Mouse (Mus musculus) kidney, embryonic 14.5 days (tissue): ENCODE measurements at regions not wholly inside any gene's neighbourhood (a gene's known extent, or its start where the extent isn't known, plus 50 kb on each side); places are given as distances from the start of the nearest gene placed in this dataset.

Source experiments
- ATAC-seq: fragments of 200-750 bp; cut with Nextera tagmentation; 2 replicates; pipeline ENCODE4 v1.8.0; 2017; ENCODE audit warnings: moderate number of reproducible peaks, mild to moderate bottlenecking, moderate TSS enrichment, moderate library complexity; ENCODE audit not compliant: low FRiP score, low TSS enrichment
- H3K27ac ChIP-seq: fragments of 300-500 bp; sonication (generic); 2 replicates; pipeline ENCODE4 v1.5.1; 2014; ENCODE audit warnings: low read depth, mild to moderate bottlenecking, low read length, moderate library complexity, mixed read lengths
- H3K27me3 ChIP-seq: fragments of 300-500 bp; sonication (generic); 2 replicates; pipeline ENCODE4 v1.6.1; 2014; ENCODE audit warnings: mild to moderate bottlenecking, low read length; ENCODE audit not compliant: control insufficient read depth, insufficient read depth
- H3K36me3 ChIP-seq: fragments of 300-500 bp; sonication (generic); 2 replicates; pipeline ENCODE4 v1.6.1; 2014; ENCODE audit warnings: low read length, mixed read lengths; ENCODE audit not compliant: control insufficient read depth, insufficient read depth
- H3K4me1 ChIP-seq: fragments of 300-500 bp; sonication (generic); 2 replicates; pipeline ENCODE4 v1.6.1; 2014; ENCODE audit warnings: low read length, mixed read lengths; ENCODE audit not compliant: control insufficient read depth, insufficient read depth
- H3K4me2 ChIP-seq: fragments of 300-500 bp; sonication (generic); replicated peaks from 2 replicates; pipeline ENCODE4 v1.6.1; 2014; ENCODE audit warnings: low read depth, mild to moderate bottlenecking, low read length
- H3K4me3 ChIP-seq: fragments of 300-500 bp; sonication (generic); 2 replicates; pipeline ENCODE4 v1.5.1; 2014; ENCODE audit warnings: mild to moderate bottlenecking, low read length
- H3K9ac ChIP-seq: fragments of 300-500 bp; sonication (generic); 2 replicates; pipeline ENCODE4 v1.6.1; 2014; ENCODE audit warnings: low read depth, mild to moderate bottlenecking, low read length, moderate library complexity
- H3K9me3 ChIP-seq: fragments of 300-500 bp; sonication (generic); 2 replicates; pipeline ENCODE4 v1.6.1; 2016; ENCODE audit warnings: low read length; ENCODE audit not compliant: control insufficient read depth
- WGBS: fragments of 180-500 bp; shearing (Covaris S2); extraction: QIAGEN DNeasy Blood & Tissue Kit; methylation state at CpG from one replicate; pipeline ENCODE4 v1.1.7; 2014; 5-methylcytosine and 5-hydroxymethylcytosine counted together

- no peak overlapping the region for H3K4me3 ChIP-seq
Observed at GRCm38 (mm10) chr12:5996672-5997071, 621.2 kb upstream of the Klhl29 start.

GRCm38 (mm10) chr12:5983937-5984610, 608.6 kb upstream of the Klhl29 start:
- Histone ChIP-seq H3K36me3 (no peaks in the 10 kb centered on the region), H3K4me3 (no peak overlapping the region), H3K9ac (no peak overlapping the region), H3K4me1 (no peaks in the 10 kb centered on the region), H3K4me2 (no peak overlapping the region), H3K9me3 (no peaks in the 10 kb centered on the region), H3K27me3 (no peaks in the 10 kb centered on the region), H3K27ac (no peak overlapping the region)
- 34% methylated on average over 13 of the region's 13 CpGs for WGBS
- no peak for ATAC-seq

More at GRCm38 (mm10) chr12:5996672-5997071, 621.2 kb upstream of the Klhl29 start:
- H3K4me2 ChIP-seq = no peak overlapping the region
- no peak overlapping the region for H3K27ac ChIP-seq
- no peaks in the 10 kb centered on the region for H3K27me3 ChIP-seq
- ATAC-seq = no peak
- no peaks in the 10 kb centered on the region for H3K4me1 ChIP-seq
- no peaks in the 10 kb centered on the region for H3K9me3 ChIP-seq
- 77% methylated on average over 6 of the region's 6 CpGs for whole genome bisulfite sequencing
- H3K9ac ChIP-seq = no peak overlapping the region
- no peaks in the 10 kb centered on the region for H3K36me3 ChIP-seq

- H3K4me1 ChIP-seq = no peaks in the 10 kb centered on the region
Observed at GRCm38 (mm10) chr12:5982096-5982495, 606.6 kb upstream of the Klhl29 start.

GRCm38 (mm10) chr12:5975926-5976325, 600.4 kb upstream of the Klhl29 start:
- no peaks in the 10 kb centered on the region for H3K27me3 ChIP-seq
- 84% methylated on average over 4 of the region's 4 CpGs for WGBS
- H3K4me3 ChIP-seq = no peak overlapping the region
- H3K9ac ChIP-seq = no peak overlapping the region
- H3K4me1 ChIP-seq = no peaks in the 10 kb centered on the region
- ATAC-seq = no peak
- H3K36me3 ChIP-seq = no peaks in the 10 kb centered on the region
- H3K27ac ChIP-seq = no peak overlapping the region
- H3K9me3 ChIP-seq = no peaks in the 10 kb centered on the region
- no peak overlapping the region for H3K4me2 ChIP-seq

More at GRCm38 (mm10) chr12:5982096-5982495, 606.6 kb upstream of the Klhl29 start:
- Histone ChIP-seq H3K9ac (no peak overlapping the region), H3K4me2 (no peak overlapping the region), H3K27me3 (no peaks in the 10 kb centered on the region), H3K4me3 (no peak overlapping the region), H3K36me3 (no peaks in the 10 kb centered on the region), H3K27ac (no peak overlapping the region), H3K9me3 (no peaks in the 10 kb centered on the region)
- no peak for ATAC-seq
- 43% methylated on average over 1 of the region's 1 CpGs for WGBS

GRCm38 (mm10) chr12:5969556-5969955, 594.1 kb upstream of the Klhl29 start:
- Histone ChIP-seq H3K9ac (no peak overlapping the region), H3K27me3 (no peaks in the 10 kb centered on the region), H3K4me3 (no peak overlapping the region), H3K36me3 (no peaks in the 10 kb centered on the region), H3K4me1 (no peaks in the 10 kb centered on the region), H3K9me3 (no peaks in the 10 kb centered on the region), H3K27ac (no peak overlapping the region), H3K4me2 (no peak overlapping the region)
- WGBS = 84% methylated on average over 4 of the region's 4 CpGs
- no peak for ATAC-seq

- no peak for ATAC-seq
- no peak overlapping the region for H3K4me3 ChIP-seq
- H3K9me3 ChIP-seq = no peaks in the 10 kb centered on the region
- 0 out of 2 replicates have a peak overlapping the region, but pooled peaks have one; percentile 30 for H3K27ac ChIP-seq
- no peaks in the 10 kb centered on the region for H3K36me3 ChIP-seq
- no peaks in the 10 kb centered on the region for H3K27me3 ChIP-seq
- 63% methylated on average over 2 of the region's 2 CpGs for WGBS
- H3K4me2 ChIP-seq = no peak overlapping the region
- H3K4me1 ChIP-seq = no peaks in the 10 kb centered on the region
- no peak overlapping the region for H3K9ac ChIP-seq
Observed at GRCm38 (mm10) chr12:5956141-5956540, 580.7 kb upstream of the Klhl29 start.

- Histone ChIP-seq H3K9ac (no peak overlapping the region), H3K9me3 (no peaks in the 10 kb centered on the region), H3K36me3 (no peaks in the 10 kb centered on the region), H3K4me1 (no peaks in the 10 kb centered on the region), H3K27me3 (no peaks in the 10 kb centered on the region), H3K27ac (no peak overlapping the region), H3K4me3 (no peak overlapping the region), H3K4me2 (no peak overlapping the region)
- WGBS = 59% methylated on average over 5 of the region's 5 CpGs
- peak; percentile 87; the same call in 1 of the 2 replicates for ATAC-seq
Observed at GRCm38 (mm10) chr12:5955564-5955963, 580.1 kb upstream of the Klhl29 start.

GRCm38 (mm10) chr12:5943346-5943925, 568.0 kb upstream of the Klhl29 start:
- 85% methylated on average over 11 of the region's 11 CpGs for WGBS
- ATAC-seq = no peak
- H3K9me3 ChIP-seq = no peaks in the 10 kb centered on the region

GRCm38 (mm10) chr12:5921262-5921661, 545.8 kb upstream of the Klhl29 start:
- H3K4me1 ChIP-seq = no peaks in the 10 kb centered on the region
- H3K9me3 ChIP-seq = no peaks in the 10 kb centered on the region
- no peak overlapping the region for H3K4me3 ChIP-seq
- no peak for ATAC-seq
- H3K36me3 ChIP-seq = no peaks in the 10 kb centered on the region
- H3K4me2 ChIP-seq = no peak overlapping the region
- 87% methylated on average over 1 of the region's 1 CpGs for WGBS
- no peak overlapping the region for H3K27ac ChIP-seq
- H3K27me3 ChIP-seq = no peaks in the 10 kb centered on the region
- no peak overlapping the region for H3K9ac ChIP-seq

More at GRCm38 (mm10) chr12:5943346-5943925, 568.0 kb upstream of the Klhl29 start:
- Histone ChIP-seq H3K4me2 (no peak overlapping the region), H3K27me3 (no peaks in the 10 kb centered on the region), H3K4me3 (no peak overlapping the region), H3K4me1 (no peaks in the 10 kb centered on the region), H3K27ac (no peak overlapping the region), H3K9ac (no peak overlapping the region), H3K36me3 (no peaks in the 10 kb centered on the region)
